Mouse (Mus musculus) urinary bladder, postnatal 10 days (tissue): ENCODE results near the gene Clybl.
A peak's percentile ranks its signal among the peaks of the same experiment; 100 is the strongest.

Experiments used
- DNase-seq: peaks from one replicate; pipeline ENCODE4 v3.0.0; 2022; ENCODE audit warnings: low spot score

The Clybl gene

DNA sequence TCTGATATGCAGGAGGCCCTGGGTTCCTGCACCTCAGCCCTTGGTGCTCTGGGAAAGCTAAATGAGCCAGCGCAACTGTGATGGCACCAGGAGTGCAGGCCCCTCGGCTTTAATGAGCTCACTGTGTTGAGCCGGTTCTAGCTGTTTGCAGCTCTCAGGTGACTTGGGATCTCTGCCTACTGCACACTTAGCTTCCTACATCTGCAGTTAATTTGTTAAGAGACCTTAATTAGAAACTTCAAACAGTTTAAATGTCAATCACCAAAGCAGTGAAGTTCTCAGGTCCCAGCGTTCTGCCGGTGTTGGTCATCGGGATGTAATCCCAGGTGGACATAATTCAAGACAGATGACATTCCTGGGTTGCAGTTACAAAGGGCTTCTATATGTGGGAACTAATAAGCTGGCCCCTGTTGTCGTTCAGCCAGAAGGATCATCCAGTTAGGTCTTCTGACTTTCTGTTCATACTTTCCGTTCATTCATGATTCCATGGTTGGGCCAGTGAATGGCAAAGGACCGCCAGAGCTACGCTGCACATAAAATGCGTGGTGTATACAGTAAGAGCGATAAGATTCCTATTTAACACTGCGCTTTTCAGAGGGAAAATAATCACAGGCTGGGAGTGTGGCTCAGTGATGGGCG lies 18.9 kb downstream of the Clybl start:
- no peak for DNase-seq

DNA sequence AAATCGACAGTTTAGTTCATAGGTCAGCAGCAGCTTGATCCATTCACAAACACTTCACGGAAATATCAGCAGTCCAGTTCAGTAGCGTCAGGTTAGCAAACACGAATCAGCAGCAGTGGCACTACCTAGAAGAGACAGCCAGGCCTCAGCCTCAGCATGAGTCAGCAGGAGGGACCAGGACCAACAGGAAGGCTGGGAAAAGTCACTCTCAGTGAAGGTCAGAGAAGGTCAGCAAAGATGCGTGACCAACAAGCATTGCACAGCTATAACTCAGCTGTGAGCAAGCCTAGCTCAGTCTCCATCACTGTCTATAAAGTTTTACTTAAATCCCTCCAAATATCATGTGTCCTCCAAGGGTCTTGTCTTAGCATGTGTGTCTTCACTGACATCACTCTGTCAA lies 27.7 kb downstream of the Clybl start:
- no peak for DNase-seq

- no peak for DNase-seq
Measured at GRCm38 (mm10) chr14:122213590-122213989, 32.1 kb downstream of the Clybl start.

- DNase-seq = no peak
Measured at GRCm38 (mm10) chr14:122214126-122214525, 32.6 kb downstream of the Clybl start.

DNA sequence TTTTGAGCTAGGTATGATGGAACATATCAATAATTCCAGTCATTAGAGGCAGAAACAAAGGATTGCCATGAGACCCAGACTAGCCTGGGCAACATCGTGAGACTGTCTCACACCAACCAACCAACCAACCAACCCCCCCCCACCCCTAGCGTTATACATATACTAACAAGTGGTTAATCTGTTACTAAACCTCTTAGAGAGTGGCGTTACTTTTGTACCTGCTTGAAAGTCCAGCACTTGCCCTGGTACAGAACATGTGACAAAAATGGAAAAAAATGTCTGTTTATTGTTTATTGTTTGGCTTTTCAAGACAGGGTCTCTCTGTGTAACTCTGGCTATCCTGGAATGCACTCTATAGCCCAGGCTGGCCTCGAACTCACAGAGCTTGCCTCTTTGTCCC lies 35.7 kb downstream of the Clybl start:
- DNase-seq = no peak

GRCm38 (mm10) chr14:122222934-122223374 lies 41.5 kb downstream of the Clybl start:
- DNase-seq = no peak

DNA sequence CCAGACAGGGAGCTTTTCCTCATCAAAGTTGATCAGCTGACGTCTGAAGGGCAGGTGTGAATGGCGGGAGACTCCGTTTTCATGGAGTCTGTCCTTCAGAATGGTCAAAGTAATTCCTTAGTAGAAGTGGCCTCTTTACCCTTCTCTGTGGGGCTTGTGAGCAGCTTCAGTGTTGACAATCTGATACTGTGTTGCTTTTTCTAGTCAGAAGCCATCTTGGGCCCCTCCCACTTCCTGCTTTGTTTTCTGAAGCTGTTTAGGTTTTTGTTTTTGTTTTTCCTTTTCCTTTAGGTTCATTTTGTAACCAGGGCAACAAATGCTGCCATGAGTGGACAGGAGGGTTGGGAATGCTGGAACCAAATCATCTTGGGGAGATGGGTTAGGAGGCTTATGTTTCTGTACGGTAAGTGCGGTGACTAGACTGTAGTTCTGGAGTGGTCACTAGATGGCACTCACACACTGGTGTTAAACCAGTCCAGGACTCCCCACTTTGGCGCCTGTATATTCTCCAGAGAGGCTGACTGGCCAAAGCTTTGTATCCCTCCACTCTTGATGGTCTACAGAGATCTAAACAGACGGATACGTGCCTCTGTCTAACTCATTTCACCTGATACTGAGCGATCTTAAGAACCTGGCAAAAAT lies 42.1 kb downstream of the Clybl start:
- DNase-seq = peak; percentile 17

- DNase-seq = no peak
Measured at GRCm38 (mm10) chr14:122224103-122224494, 42.6 kb downstream of the Clybl start.

DNA sequence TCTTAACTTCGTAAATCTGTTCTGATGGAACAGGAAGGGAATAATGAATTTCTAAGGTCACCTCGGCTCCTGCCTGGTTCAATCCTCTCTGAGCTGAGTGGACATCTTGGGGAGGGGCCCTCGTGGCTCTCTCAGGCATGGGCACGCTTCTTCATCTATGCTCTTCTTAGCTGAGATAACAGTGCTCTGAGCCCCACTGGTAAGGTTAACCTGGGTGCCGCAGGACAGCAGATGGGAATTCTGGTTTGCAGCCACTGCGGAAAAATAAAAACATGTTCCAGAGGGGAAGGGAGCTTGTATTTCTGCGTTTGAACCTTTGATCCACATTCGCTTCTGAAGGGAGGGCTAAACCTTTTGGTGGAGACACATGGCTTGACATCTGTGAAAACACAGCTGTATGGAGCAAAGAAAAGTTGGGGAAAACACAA lies 43.0 kb downstream of the Clybl start:
- DNase-seq = no peak

GRCm38 (mm10) chr14:122225479-122226132 lies 44.1 kb downstream of the Clybl start:
- no peak for DNase-seq

GRCm38 (mm10) chr14:122226133-122226515 lies 44.6 kb downstream of the Clybl start:
- no peak for DNase-seq

DNA sequence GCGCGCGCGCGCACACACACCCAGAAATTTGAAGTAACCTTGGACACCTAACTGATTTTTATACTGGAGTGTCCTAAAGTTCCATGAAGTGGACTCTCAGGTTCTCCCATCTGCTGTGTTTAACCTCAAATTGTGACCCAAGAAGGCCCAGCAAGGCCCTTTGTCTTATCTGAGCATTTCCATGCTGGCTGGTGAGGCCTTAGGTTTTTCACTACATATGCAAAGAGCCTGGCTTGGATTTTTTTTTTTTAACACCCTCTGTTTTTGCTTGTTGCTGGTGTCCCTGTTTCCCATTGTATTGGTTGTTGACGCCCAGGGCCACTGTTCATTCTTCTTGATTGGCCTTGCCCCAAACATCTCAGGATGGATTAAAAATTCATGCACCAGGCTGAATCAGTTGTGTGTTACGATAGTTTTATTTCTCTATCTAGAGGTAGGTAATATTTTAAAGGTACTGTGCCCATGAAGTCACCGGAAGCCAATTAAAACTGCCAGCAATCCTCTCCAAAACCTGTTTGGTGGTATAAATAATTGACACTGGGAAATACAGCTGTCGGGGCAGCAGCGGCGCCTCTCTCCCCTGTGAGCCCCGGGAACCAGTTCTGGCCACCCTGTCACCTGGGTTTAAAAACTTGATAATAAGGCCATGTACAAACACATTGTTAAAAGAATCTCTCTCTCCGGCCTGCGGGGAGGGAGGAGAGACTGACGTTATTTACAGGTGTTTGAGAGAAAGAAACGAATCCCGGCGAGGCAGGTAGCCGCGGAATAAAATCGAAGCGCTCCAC lies 45.4 kb downstream of the Clybl start:
- no peak for DNase-seq

- DNase-seq = no peak
Measured at GRCm38 (mm10) chr14:122227454-122227951, 46.0 kb downstream of the Clybl start.

- DNase-seq = no peak
Measured at GRCm38 (mm10) chr14:122228816-122229551, 47.5 kb downstream of the Clybl start.

DNA sequence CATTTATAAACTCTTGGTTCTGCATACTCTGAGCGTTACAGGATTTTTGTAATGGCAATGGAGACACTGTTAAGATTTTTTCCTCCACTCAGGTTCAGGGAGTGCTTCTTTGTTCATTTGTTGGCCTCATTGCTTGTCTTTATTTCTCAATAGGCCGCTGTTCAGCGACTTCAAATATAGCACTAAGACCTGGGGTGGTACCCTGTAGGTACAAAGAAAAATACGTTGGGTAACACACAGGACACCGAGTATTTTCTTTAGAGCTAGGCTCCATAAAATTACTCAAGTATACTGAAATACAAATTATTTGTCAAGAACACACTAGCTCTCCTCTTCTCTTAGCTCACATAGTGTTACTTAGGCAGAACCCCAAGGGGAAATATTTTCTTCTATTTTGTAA lies 48.5 kb downstream of the Clybl start:
- no peak for DNase-seq

DNA sequence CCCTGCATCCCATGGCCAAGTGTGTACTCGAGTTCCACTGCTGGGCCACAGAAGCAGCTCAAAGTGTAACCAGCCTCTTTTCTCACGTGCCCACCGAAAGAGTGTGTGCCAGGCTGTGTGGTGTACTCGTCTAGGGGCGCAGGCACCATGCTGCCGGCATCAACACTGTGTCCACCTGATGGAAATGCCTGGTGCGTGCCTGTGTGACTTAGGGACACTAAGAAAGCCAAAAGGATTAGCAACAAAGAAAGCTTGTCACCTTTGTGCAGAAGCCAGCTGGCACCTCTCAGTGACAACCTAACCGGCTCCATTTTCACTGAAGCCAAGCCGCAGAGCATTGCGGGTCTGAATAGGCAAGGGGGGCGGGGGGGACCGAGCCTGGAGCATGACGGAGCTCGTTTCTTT lies 49.1 kb downstream of the Clybl start:
- DNase-seq = no peak

DNA sequence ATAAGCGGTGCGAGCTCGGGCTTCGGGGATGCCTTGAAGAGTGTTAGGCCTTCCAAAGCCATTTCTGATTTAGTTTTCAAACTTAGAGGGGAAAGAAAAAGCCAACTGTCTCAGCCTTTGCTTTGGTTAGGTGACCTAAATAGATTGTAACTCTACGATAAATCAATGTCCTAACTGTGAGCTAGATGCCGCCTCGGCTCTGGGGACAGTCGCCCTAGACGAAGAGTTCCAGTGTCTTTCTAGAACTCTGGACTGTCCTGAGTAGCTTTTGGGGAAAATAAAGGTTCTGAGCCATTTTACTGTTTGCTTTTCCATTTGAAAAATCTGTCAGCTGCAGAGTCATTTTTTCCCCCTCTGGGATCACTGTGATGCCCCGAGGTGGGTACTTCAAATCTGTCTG lies 49.6 kb downstream of the Clybl start:
- no peak for DNase-seq

DNA sequence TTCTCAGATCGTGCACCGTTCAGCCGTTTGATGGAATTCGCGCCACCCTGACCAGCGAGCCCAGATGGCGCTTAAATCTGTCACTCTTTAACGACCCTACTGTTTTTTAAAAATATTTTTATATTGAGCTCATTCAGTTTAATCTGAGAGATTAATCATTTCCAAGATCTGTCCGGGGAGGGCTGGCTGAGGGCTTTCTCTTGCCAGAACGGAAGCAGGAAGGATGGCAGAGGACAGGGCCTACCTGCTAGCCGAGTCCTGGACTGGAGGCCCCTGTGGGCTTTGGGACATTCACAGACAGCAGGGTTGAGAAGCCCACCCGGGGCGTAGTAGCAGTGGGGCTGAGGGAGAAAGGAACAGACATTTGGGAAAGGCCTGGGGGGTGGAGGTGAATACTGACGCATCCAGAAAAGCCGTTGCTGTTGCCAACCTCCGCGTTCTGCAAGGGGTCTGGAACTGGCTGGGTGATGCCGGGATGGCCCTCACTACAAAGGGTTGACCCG lies 51.8 kb downstream of the Clybl start:
- DNase-seq = no peak

DNA sequence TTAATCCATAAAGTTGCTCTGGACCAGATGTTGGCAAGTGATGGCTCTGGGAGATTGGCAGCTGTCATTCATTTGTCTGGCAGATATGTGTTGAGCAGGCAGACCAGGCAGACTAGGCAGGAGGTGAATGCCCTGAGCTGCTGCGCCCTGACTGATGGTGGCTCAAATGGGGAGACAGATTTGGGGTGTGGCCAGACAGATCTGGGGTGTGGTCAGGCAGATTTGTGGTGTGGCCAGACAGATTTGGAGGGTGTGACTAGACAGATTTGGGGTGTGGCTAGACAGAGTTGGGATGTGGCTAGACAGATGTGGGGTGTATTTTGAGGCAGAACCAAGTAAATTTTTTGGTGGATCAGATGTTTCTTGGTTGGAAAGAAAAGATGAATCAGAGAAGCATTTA lies 62.4 kb downstream of the Clybl start:
- DNase-seq = no peak

DNA sequence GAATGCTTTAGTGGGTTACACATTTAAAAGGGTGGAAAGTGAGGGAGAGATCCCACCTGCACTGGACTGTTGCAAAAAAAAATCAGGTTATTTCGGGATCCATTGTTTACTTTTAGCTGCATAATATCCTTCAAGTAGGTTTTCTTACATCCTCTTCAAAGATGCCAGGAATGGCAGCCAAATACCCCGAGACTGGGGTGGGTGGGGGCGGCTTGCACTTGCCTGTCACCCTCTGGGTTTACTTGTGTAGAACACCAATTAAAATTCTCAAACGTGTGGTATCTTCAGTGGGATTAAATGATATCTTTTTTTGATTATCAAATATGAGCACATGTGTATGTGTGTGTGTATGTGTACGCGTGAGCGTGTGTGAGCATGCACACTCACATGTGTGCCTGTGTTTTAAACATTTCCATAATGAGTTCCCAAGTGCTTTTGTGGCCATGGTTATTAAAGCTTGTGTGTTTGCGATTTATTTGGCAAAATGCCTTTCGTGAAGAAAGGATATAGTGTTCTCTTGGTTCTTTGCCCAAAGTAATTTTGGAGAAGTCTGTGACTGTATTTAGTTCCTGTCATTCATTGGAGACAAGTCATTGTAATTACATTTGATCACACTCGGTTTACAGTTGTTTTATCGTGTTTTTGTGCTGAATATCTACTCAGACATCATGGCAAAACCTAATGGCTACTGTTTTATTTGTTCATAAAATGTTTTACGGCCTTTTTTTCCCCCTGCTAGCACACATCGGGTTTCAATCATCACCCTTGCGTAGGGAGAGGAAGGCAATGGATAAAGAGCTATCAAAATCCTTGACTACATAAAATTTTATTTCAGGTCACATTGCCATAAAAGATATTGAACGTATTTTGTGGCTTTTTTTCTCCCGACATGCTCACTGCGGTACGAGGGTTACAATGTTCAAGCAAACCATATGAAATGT lies 65.7 kb downstream of the Clybl start:
- no peak for DNase-seq
